Mouse (Mus musculus) cerebellum, postnatal 4 days (tissue): Measurements from ENCODE around the gene Tfap2a.

Source experiments
- DNase-seq, 2 experiments: peaks; one replicate each; pipeline ENCODE4 v3.0.0; 2022; ENCODE audit warnings: low spot score in 2 of 2, mixed read lengths in 1 of 2

Gene Tfap2a

GRCm38 (mm10) chr13:40734316-40734965 is 3.7 kb downstream of the Tfap2a start:
- DNase-seq, result no peak

- no peak for DNase-seq
Measured at GRCm38 (mm10) chr13:40733542-40734151, 4.5 kb downstream of the Tfap2a start.

GRCm38 (mm10) chr13:40732816-40733541 is 5.2 kb downstream of the Tfap2a start:
- no peak for DNase-seq

- DNase-seq, result no peak
Measured at GRCm38 (mm10) chr13:40732085-40732484, 6.1 kb downstream of the Tfap2a start.

- no peak for DNase-seq
Measured at GRCm38 (mm10) chr13:40731179-40731841, 6.9 kb downstream of the Tfap2a start.

GRCm38 (mm10) chr13:40730651-40731178 is 7.5 kb downstream of the Tfap2a start:
- DNase-seq, result peak in 1 of 2 experiments; percentile 47

GRCm38 (mm10) chr13:40729592-40730431 is 8.4 kb downstream of the Tfap2a start:
- DNase-seq, result no peak

GRCm38 (mm10) chr13:40729037-40729436 is 9.1 kb downstream of the Tfap2a start:
- no peak for DNase-seq

- DNase-seq, result no peak
Measured at GRCm38 (mm10) chr13:40728626-40728990, 9.6 kb downstream of the Tfap2a start.

- no peak for DNase-seq
Measured at GRCm38 (mm10) chr13:40727731-40728625, 10.2 kb downstream of the Tfap2a start.

- no peak for DNase-seq
Measured at GRCm38 (mm10) chr13:40725924-40726323, 12.3 kb downstream of the Tfap2a start.

- no peak for DNase-seq
Measured at GRCm38 (mm10) chr13:40723598-40723920, 14.6 kb downstream of the Tfap2a start.

GRCm38 (mm10) chr13:40722741-40723597 is 15.2 kb downstream of the Tfap2a start:
- peak; percentile 78 to 92 for DNase-seq

GRCm38 (mm10) chr13:40719741-40720082 is 18.5 kb downstream of the Tfap2a start:
- DNase-seq, result no peak

- no peak for DNase-seq
Measured at GRCm38 (mm10) chr13:40719066-40719740, 19.0 kb downstream of the Tfap2a start.

GRCm38 (mm10) chr13:40716771-40717716 is 21.1 kb downstream of the Tfap2a start:
- DNase-seq, result no peak

- DNase-seq, result no peak
Measured at GRCm38 (mm10) chr13:40714531-40714930, 23.6 kb downstream of the Tfap2a start.

- no peak for DNase-seq
Measured at GRCm38 (mm10) chr13:40713681-40714080, 24.5 kb downstream of the Tfap2a start.
